Mouse (Mus musculus) liver, adult 2 months (tissue): ENCODE data around the gene Umod.

Source experiments
- CTCF ChIP-seq: fragments of 200-500 bp; IDR thresholded peaks from 2 replicates; pipeline ENCODE4 v1.5.1; 2011; ENCODE audit warnings: low read depth, low read length, control low read depth
- POLR2A ChIP-seq: fragments of 200-500 bp; IDR thresholded peaks from 2 replicates; pipeline ENCODE4 v1.6.1; 2011; ENCODE audit warnings: low read length, control low read depth; ENCODE audit not compliant: insufficient read depth; ENCODE audit errors: extremely low read depth

DNA sequence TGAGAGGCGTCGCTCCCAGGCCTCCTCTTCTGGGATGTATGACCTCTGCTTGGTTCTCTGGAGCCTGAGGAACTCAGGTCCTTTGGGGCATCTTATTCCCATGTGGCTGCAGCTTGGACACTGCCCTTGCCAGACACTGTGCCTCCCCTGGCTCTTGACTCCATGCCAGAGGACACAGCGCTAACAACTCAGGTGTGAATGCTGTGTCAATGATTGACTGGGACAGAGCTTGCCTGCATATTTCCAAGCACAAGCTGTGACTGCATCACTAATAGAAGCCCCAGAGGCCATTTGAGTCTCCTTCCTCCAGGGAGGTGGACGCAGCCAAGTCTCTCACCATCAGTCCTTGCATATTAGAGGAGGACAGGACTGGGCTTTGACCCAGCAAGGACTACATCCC is 32.1 kb upstream of the Umod start:
- TF ChIP-seq CTCF (no peak), POLR2A (no peak)
